Mouse (Mus musculus) cerebellum, adult 2 months (tissue): Measurements from ENCODE around the gene Ddx41. TPM values are rescaled to one million over a fixed set of nuclear protein-coding genes. Genes with fewer than 3 reads are reported as not detected.
A peak's percentile ranks its signal among the peaks of the same experiment; 100 is the strongest.

ENCODE experiments used
- DNase-seq, 2 experiments: peaks; one replicate each; pipeline ENCODE4 v3.0.0; 2021
- H3K27ac ChIP-seq: fragments of 200-500 bp; 2 replicates; pipeline ENCODE4 v1.5.1; 2012; ENCODE audit warnings: low read length, control low read depth, inconsistent platforms; ENCODE audit not compliant: insufficient read depth
- H3K27me3 ChIP-seq: fragments of 200-500 bp; 2 replicates; pipeline ENCODE4 v1.6.1; 2012; ENCODE audit warnings: inconsistent platforms, mild to moderate bottlenecking, low read length, moderate library complexity; ENCODE audit not compliant: control insufficient read depth, insufficient read depth
- H3K4me1 ChIP-seq: fragments of 200-500 bp; 2 replicates; pipeline ENCODE4 v1.6.1; 2011; ENCODE audit warnings: low read length; ENCODE audit not compliant: control insufficient read depth, insufficient read depth
- H3K4me3 ChIP-seq: fragments of 200-500 bp; replicated peaks from 2 replicates; pipeline ENCODE3; 2011; ENCODE audit warnings: mild to moderate bottlenecking, low read depth, low read length, control low read depth; ENCODE audit not compliant: insufficient read depth
- CTCF ChIP-seq: fragments of 200-500 bp; IDR thresholded peaks from 2 replicates; pipeline ENCODE4 v1.5.1; 2011; ENCODE audit warnings: low read depth, mild to moderate bottlenecking, control low read depth, low read length, moderate library complexity, borderline replicate concordance; ENCODE audit not compliant: insufficient read depth
- POLR2A ChIP-seq: fragments of 200-500 bp; IDR thresholded peaks from 2 replicates; pipeline ENCODE4 v1.6.1; 2011; ENCODE audit warnings: low read length, control low read depth, borderline replicate concordance; ENCODE audit not compliant: insufficient read depth
- WGBS: fragments of 180-500 bp; shearing (Covaris S2); methylation state at CpG from one replicate; pipeline ENCODE4 v1.1.7; 2018; 5-methylcytosine and 5-hydroxymethylcytosine counted together
- polyA plus RNA-seq: library from polyadenylated mRNA; depleted of rRNA; stranded (reverse); fragments of >200 nt; gene quantifications from 2 replicates; pipeline ENCODE4 v1.2.3, GENCODE M21; 2012

The Ddx41 gene
- polyA plus RNA-seq, 1 experiment: 66.3 TPM

DNA sequence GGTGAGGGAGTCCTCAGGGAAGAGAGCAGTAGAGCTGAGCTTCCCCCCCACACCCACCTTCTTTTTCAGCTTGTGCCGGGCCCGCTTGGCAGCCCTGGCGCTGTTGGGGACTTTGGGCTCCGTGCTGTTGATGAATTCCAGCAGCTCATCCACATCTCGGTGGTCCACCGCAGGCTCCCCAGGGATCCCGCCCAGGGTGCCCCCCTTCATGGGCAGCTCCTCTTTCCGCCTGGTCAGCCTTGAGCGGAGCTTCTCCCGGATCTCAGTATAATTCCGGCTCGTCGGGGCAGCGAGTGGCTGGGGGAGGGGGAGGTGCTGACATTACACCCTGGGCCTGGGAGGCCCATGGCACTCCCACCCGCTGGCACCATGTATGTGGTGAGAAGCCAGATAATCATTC is 12.6 kb upstream of the Ddx41 start:
- H3K27ac ChIP-seq: no peak overlapping the region
- no peaks in the 10 kb centered on the region for H3K4me1 ChIP-seq
- TF ChIP-seq CTCF: no peak
- TF ChIP-seq POLR2A: no peak
- WGBS: 75% methylated on average over 15 of the region's 15 CpGs
- no peaks in the 10 kb centered on the region for H3K27me3 ChIP-seq
- no peak overlapping the region for H3K4me3 ChIP-seq
- no peak for DNase-seq

DNA sequence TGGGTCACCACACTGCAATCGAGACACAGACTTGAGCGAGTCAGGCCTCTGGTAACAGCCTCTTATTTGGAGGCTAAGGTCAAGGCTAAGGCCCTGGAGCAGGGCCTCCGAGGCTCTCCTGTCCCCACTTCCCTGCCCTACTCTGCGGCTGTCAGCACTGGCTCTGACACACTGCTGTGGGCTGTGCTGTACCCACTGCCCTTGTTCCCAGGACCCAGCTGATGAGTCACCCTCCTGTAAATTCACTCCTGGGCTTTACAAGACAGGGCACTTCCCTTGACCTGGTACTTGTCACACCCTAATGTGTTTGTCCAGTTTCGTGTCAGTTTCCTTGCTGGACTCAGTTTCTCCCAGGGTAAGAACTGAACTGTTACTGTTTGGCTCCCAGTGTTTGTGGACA is 12.0 kb upstream of the Ddx41 start:
- 92% methylated on average over 5 of the region's 5 CpGs for WGBS
- no peaks in the 10 kb centered on the region for H3K27me3 ChIP-seq
- no peak for DNase-seq
- no peak overlapping the region for H3K27ac ChIP-seq
- H3K4me3 ChIP-seq: no peak overlapping the region
- no peak for TF ChIP-seq POLR2A
- no peak for TF ChIP-seq CTCF
- no peaks in the 10 kb centered on the region for H3K4me1 ChIP-seq

DNA sequence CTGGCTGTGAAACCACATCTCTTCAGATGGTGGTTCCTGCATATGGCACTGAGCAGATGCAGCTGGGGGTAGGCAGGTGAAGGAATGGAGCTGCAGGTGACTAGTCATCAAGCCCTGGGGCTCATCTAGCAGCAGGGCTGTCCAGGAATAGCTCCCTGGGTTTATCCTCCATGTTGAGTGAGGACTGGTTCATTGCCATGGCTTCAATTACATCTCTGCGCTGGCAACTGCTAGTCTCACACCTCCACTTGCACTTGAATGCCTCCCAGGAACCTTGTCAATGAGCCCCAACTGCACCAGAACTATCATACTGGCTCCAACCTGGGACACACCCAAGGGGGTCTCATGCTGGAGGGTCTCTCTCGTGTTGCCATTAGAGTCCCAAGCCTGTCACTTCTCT is 11.5 kb upstream of the Ddx41 start:
- H3K4me3 ChIP-seq: no peak overlapping the region
- H3K27me3 ChIP-seq: no peaks in the 10 kb centered on the region
- no peaks in the 10 kb centered on the region for H3K4me1 ChIP-seq
- TF ChIP-seq CTCF (no peak), POLR2A (no peak)
- WGBS: 82% methylated on average over 2 of the region's 2 CpGs
- no peak overlapping the region for H3K27ac ChIP-seq
- DNase-seq: no peak

DNA sequence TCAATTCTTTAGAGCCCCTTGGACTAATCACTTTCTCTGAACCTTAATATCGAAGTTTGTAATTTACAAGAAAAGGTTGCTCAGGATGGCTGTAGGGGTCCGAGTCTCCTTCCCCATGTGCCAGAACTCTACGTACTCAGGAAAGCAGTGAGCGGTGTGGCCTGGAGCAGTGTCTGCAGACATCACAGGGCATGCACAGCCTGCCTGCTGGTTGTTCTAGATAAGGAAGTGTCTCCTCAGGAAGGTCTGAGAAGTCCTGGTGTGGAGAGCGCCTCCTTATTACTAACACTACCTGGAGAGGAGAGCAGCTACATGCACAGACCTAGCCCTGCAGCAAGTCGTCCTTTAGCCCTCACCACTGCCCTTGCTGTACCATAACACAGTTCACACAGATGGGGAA is 8.3 kb upstream of the Ddx41 start:
- no peak for DNase-seq
- no peak overlapping the region for H3K27ac ChIP-seq
- no peaks in the 10 kb centered on the region for H3K27me3 ChIP-seq
- H3K4me3 ChIP-seq: no peak overlapping the region
- TF ChIP-seq POLR2A (no peak), CTCF (no peak)
- 86% methylated on average over 6 of the region's 6 CpGs for whole genome bisulfite sequencing
- H3K4me1 ChIP-seq: no peaks in the 10 kb centered on the region

DNA sequence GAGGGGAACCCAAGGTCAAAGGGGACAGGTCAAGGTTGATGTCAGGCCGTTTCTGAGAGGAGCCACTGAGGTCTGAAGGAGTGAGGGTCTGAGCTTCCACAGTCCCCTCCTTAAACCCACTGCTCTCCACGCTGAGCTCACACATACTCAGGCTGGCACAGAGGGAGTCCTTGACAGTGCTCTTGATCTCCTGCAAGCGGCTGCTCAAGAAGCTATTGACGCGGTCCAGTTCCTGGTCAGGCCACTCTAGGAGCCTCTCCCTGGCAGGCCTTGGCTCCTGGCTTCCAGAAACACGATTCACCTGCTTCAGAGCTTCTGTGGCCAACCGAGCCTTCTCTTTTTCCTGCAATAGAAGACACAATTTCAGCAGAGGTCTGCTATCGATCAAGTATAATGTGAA is 7.0 kb upstream of the Ddx41 start:
- no peak for DNase-seq
- no peaks in the 10 kb centered on the region for H3K4me1 ChIP-seq
- WGBS: 85% methylated on average over 8 of the region's 8 CpGs
- H3K4me3 ChIP-seq: no peak overlapping the region
- no peak for TF ChIP-seq CTCF
- no peak for TF ChIP-seq POLR2A
- H3K27ac ChIP-seq: no peak overlapping the region
- no peaks in the 10 kb centered on the region for H3K27me3 ChIP-seq

DNA sequence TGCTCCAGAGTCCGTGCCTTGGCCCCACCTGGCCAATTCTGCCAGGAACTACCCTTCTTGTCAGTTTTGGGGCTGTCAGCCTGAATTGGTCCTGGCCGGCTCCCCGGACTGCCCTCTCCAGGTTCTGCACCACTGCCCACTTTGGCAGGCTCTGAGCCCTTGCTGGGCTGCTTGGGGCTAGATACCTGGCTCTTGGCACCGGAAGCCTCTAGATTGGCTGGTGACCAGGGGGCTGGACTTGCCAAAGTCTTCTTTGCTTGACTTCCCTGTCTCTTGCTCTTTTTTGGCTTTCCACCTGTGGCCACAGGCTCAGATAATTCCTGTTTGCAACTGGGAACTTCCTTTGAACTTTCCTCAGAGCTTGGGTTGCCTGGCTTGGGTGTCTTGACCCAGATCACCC is 6.4 kb upstream of the Ddx41 start:
- Histone ChIP-seq H3K4me3 (no peak overlapping the region), H3K27ac (no peak overlapping the region), H3K4me1 (no peaks in the 10 kb centered on the region), H3K27me3 (no peaks in the 10 kb centered on the region)
- peak; percentile 36 to 38 for DNase-seq
- TF ChIP-seq CTCF (no peak), POLR2A (no peak)
- 33% methylated on average over 4 of the region's 4 CpGs for WGBS

DNA sequence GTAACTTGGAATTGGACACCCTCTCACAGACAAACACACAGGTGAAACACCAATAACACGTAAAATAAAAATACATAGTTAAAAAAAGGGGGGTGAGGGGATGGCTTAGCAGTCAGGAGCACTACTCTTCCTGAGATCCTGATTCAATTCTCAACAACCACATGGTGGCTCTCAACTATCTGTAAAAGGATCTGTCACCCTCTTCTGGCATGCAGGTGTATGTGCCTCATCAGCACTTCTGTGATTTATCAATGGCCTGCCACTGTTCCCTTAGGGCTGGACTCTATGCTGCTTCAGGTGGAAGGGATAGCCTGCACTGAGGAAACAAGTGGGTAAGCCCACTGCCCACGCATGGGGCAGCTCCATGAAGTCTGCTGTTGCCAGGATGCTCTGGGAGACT is 4.5 kb upstream of the Ddx41 start:
- DNase-seq: peak in 1 of 2 experiments; percentile 40
- 83% methylated on average over 2 of the region's 2 CpGs for WGBS
- Histone ChIP-seq H3K4me3 (no peak overlapping the region), H3K4me1 (no peaks in the 10 kb centered on the region), H3K27ac (no peak overlapping the region), H3K27me3 (no peaks in the 10 kb centered on the region)
- TF ChIP-seq POLR2A: no peak
- no peak for TF ChIP-seq CTCF

DNA sequence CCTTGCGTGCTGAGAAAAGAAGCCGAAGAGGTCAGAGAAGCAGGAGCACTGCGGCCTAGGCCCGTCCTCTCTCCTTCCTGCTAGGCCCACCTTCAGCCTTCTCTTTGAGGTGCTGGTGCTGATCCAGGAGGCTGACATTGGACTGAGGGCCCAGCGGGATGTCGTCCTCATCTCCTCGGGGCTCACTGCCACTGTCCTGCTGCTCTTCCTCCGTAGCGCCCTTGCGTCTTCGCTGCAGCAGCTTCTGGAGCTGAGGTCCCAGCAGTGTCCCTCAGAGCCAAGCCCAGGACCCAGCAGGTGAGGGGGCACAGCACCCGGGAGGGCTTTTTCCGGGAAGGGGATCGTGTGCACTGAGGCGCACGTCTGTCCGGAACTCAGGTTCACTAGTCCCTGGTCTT is 663 bp downstream of the Ddx41 start:
- H3K27ac ChIP-seq: no peak overlapping the region
- no peak for TF ChIP-seq CTCF
- 13% methylated on average over 17 of the region's 17 CpGs for WGBS
- peak in 1 of 2 experiments; percentile 47 for DNase-seq
- no peaks in the 10 kb centered on the region for H3K27me3 ChIP-seq
- H3K4me3 ChIP-seq: peak overlapping the region; percentile 84
- peaks cover 7% of the 10 kb centered on the region for H3K4me1 ChIP-seq
